In the genomic region with DNA sequence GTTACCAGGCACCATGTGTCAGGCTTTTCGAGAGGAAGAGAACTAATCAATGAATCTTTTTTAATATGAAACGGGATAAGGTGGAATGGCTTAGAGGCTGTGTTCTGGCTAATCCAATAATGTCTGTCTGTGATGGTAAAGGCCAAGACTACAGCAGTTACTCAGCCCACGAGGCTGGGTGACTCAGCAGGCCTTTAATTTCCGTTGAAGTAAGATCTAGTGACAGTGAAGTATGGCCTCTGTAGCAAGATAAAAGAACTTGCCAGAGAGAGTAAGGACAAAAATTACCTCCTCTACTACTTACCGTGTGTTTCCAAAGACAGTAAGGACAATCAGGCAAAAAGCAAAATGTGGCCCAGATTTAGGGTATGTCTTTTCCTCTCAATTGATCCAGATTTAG, we compare ENCODE assay signal across 24 mouse cellular contexts. TPM values are rescaled to one million over a fixed set of nuclear protein-coding genes. Genes with fewer than 3 reads are reported as not detected.
DNase-seq lines count a peak whose midpoint lies in the region; ATAC-seq and TF ChIP-seq lines count a peak whose summit lies in the region.
"Had no signal": no experiment of that assay in that cellular context is flagged by ENCODE, and none has a peak within 500 bp of the region (broad histone marks: within the 10 kb centered on the region; RNA-seq: fewer than 3 reads in every experiment).

No protein-coding gene starts in this region.

- H3K4me1 ChIP-seq in G1E (ENCODE audit: insufficient read depth, low read depth, low read length) = no peaks in the 10 kb centered on the region
- H3K4me1 ChIP-seq in heart, embryonic 12.5 days (replicated peaks) = no peaks in the 10 kb centered on the region
- H3K4me1 ChIP-seq: embryonic facial prominence, embryonic 13.5 days; forebrain, embryonic 13.5 days; heart, embryonic 10.5 days; heart, embryonic 15.5 days; hindbrain, embryonic 13.5 days had no signal

- no peak overlapping the region for H3K4me2 ChIP-seq in heart, embryonic 12.5 days
- H3K4me2 ChIP-seq: embryonic facial prominence, embryonic 13.5 days; forebrain, embryonic 13.5 days; heart, embryonic 15.5 days; hindbrain, embryonic 13.5 days had no signal

- 56% methylated on average over 5 of the region's 5 CpGs for WGBS in heart, embryonic 12.5 days

- H3K9ac ChIP-seq in heart, embryonic 12.5 days = no peak overlapping the region
- H3K9ac ChIP-seq: embryonic facial prominence, embryonic 13.5 days; forebrain, embryonic 13.5 days; forebrain, postnatal 0 days; heart, embryonic 15.5 days; hindbrain, embryonic 13.5 days had no signal

- no peak for TF ChIP-seq CTCF in G1E (IDR thresholded peaks at IDR 0.05; ENCODE audit: low read depth, low read length)

- DNase-seq in 3T3-L1 (ENCODE audit: low read depth, low spot score) = peak; percentile 65
- DNase-seq in G1E (ENCODE audit: low spot score) = no peak
- DNase-seq in adrenal gland, adult 8-10 months = peak; percentile 44
- peak; percentile 47 to 60 for DNase-seq in adrenal gland, postnatal 36 days
- DNase-seq in urinary bladder, postnatal 14 days (ENCODE audit: low spot score) = no peak
- DNase-seq: B cell, adult 2 months; cerebellum, adult 11-12 months; cerebellum, adult 9-10 months; cerebellum, postnatal 25 days; forebrain, postnatal 0 days; gastrocnemius, postnatal 36 days; heart, adult 11 months; heart, postnatal 14 days; kidney, adult 11 months; kidney, adult 9 months had no signal

- H3K9me3 ChIP-seq in G1E (replicated peaks) = no peaks in the 10 kb centered on the region
- no peaks in the 10 kb centered on the region for H3K9me3 ChIP-seq in heart, embryonic 12.5 days (replicated peaks)
- H3K9me3 ChIP-seq: embryonic facial prominence, embryonic 13.5 days; forebrain, embryonic 13.5 days; heart, embryonic 10.5 days; heart, embryonic 15.5 days; hindbrain, embryonic 13.5 days had no signal

- no peak overlapping the region for H3K27ac ChIP-seq in heart, embryonic 12.5 days (ENCODE audit: poor library complexity, severe bottlenecking)
- H3K27ac ChIP-seq: embryonic facial prominence, embryonic 13.5 days; forebrain, embryonic 13.5 days; heart, embryonic 10.5 days; heart, embryonic 15.5 days; hindbrain, embryonic 13.5 days; hindbrain, postnatal 0 days had no signal

- H3K4me3 ChIP-seq in G1E (ENCODE audit: low read depth, low read length) = no peak overlapping the region
- no peak overlapping the region for H3K4me3 ChIP-seq in heart, embryonic 12.5 days
- H3K4me3 ChIP-seq: embryonic facial prominence, embryonic 13.5 days; forebrain, embryonic 13.5 days; heart, embryonic 10.5 days; heart, embryonic 15.5 days; hindbrain, embryonic 13.5 days had no signal

- H3K27me3 ChIP-seq in G1E (ENCODE audit: insufficient read depth, low read length) = no peaks in the 10 kb centered on the region
- no peaks in the 10 kb centered on the region for H3K27me3 ChIP-seq in heart, embryonic 12.5 days (replicated peaks)
- H3K27me3 ChIP-seq: embryonic facial prominence, embryonic 13.5 days; forebrain, embryonic 13.5 days; heart, embryonic 15.5 days; hindbrain, embryonic 13.5 days had no signal

- no peaks in the 10 kb centered on the region for H3K36me3 ChIP-seq in G1E (replicated peaks)
- H3K36me3 ChIP-seq in heart, embryonic 12.5 days = no peaks in the 10 kb centered on the region
- H3K36me3 ChIP-seq: embryonic facial prominence, embryonic 13.5 days; heart, embryonic 10.5 days; heart, embryonic 15.5 days; hindbrain, embryonic 13.5 days had no signal

- peak; percentile 45; the same call in 1 of the 2 replicates for ATAC-seq in G1E (ENCODE audit: extremely low read depth, insufficient number of reproducible peaks, low FRiP score, poor library complexity, severe bottlenecking)
- ATAC-seq in heart, embryonic 12.5 days (ENCODE audit: insufficient number of reproducible peaks, low FRiP score) = no peak
- ATAC-seq in frontal cortex, adult (ENCODE audit: low TSS enrichment) = no peak
- ATAC-seq: CD4-positive, CD25-positive, alpha-beta regulatory T cell, adult 4 months; forebrain, embryonic 13.5 days; forebrain, postnatal 0 days; hindbrain, postnatal 0 days had no signal

RNA-seq across cellular contexts. Expression of a gene that starts 46.1 kb away (rescaled TPM):
- 53.7 and 61.5 TPM in 2 replicates for total RNA-seq in G1E (2014; fragmentation: Nextera tagmentation)
- total RNA-seq in G1E (2017) = 5.9 TPM in 2 replicates
- 68.3 and 88.9 TPM in 2 replicates for polyA plus RNA-seq in G1E (2012)
- total RNA-seq in adrenal gland, adult 8-10 months (2022) = 10 to 100 TPM; 64.1 to 79.8 (median 69.0) TPM
- 10 to 100 TPM; 56.4 to 74.8 TPM for total RNA-seq in adrenal gland, postnatal 36 days (2021)
- polyA plus RNA-seq in heart, embryonic 12.5 days (2016; fragmentation: Nextera tagmentation; extraction: Ambion mirVana) = 18.5 and 20.3 TPM in 2 replicates

Comparison
In these comparisons a context has a peak if more than half of its experiments do, and no peak if none do; other contexts are left out.
1. DNase-seq: peak in 3T3-L1 (single experiment), adrenal gland, adult 8-10 months (single experiment) and adrenal gland, postnatal 36 days (2 of 2); none in G1E (single experiment) and urinary bladder, postnatal 14 days (single experiment).